Mouse (Mus musculus) embryo, embryonic 10 days (tissue): ENCODE data around the gene Camk1d.
A peak's percentile ranks its signal among the peaks of the same experiment; 100 is the strongest.
"Not testable (repeated sequence)": the region's sequence is repeated elsewhere in the genome, so short reads cannot be mapped to it uniquely, and the experiment has no call there.

Experiments
- DNase-seq: peaks from one replicate; pipeline ENCODE4 v3.0.0-alpha.2; 2015; ENCODE audit warnings: low spot score

Camk1d gene

DNA sequence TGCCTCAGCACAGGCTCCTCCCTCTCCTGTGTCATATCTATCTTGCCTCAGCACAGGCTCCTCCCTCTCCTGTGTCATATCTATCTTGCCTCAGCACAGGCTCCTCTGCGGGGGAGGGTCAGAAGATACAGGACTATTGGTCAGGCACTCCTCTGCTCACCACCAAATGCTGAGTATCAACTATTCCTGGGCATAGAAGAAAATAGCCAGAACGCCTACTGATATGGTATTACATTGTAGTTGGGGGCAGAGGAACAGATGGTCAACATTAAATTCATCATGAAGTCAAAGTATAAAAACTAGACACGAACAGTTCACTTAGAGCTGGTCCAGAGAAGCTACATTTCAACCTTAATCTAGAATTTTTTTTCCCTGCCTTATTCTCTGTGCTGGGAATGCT, 395.2 kb downstream of the Camk1d start:
- DNase-seq = no peak

DNA sequence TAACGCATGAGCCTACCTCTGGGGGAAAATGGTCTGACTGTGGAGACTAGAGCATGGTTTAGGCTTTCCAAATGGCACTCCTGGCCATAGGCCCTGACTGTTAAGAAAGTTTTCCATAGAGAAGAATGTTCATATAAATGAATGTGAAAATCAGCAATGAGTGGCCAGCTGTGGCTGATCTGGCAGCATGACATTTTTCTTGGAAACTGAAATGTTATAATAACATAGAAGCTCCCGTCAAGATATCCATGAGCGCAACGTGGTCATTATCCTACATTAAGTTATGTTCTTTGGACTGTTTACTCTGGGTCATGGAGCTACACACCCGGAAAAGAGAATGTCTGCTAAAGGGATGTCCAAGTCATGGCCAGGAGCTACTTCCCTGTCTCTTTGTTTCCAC, 397.6 kb downstream of the Camk1d start:
- no peak for DNase-seq

DNA sequence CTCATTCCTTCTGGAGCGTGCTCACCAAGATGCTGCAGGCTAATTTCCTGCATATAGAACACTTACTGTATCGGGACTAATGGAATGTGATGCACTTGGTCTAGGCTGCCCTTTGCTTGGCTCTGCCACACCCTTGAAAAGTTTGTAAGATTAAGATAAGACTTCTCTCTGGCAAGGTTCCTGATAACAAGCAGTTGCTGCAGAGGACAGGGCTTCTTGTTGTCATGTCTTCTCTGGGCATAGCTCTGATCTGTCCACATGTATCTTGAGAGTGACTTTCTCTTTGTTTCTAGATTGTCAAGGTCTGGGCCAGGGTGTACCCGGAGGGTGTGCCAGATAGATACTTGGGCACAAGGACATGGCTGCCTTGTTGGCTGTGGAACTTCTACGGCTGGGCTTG, 398.1 kb downstream of the Camk1d start:
- no peak for DNase-seq

DNA sequence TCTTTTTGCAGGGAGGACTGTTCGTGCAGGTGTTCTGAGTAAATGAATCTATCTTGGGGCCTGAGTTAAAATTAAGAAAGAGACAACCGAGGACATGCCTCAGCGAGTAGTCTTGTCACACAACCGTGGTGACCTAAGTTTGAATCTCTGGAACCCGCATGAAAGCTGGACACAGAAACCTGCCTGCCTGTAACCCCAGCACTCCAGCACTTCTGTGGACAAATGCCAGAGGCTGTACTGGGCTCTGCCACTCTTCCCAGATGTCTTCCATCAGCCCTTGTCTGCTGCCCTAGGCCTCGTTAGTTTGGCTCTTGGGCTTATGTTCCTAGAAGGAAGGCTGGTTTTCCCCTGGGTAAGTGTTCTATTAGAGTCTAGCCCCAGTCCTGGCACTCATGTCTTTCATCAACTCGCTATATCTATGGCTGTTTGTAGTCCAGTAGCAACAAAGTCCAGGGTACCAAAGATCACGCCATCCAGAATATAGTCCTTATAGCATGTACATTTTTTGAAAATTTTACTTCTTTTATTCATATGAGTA, 399.0 kb downstream of the Camk1d start:
- no peak for DNase-seq

DNA sequence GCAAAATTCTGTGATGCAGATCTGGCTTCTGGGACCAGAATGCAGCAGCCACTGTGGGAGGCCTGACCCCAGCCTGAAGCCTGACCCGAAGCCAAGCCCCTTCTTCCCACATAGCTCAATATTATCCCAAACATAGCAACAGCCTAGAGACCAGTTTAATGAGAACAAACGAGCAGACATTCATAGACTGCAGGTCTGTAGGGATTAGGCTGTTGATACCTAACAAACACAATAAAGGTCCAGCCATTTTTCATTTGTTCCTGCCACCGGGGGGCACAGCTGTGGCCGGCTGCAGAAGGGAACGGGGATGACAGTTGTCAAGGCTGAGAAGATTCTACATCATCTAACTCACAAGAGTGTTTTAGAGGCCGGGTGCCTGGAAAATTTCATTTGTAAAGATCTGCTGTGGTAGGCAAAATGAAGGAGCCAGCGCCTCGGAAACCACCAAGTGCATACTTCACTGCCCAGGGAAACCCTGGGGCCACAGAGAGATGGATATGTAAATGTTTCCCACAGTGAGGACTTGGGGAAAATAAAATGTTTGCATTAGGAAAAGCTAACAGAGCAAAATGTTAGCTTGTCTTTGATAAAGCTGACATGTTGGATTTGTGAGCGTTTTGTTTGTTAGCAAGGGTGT, 399.7 kb downstream of the Camk1d start:
- peak; percentile 72 for DNase-seq

DNA sequence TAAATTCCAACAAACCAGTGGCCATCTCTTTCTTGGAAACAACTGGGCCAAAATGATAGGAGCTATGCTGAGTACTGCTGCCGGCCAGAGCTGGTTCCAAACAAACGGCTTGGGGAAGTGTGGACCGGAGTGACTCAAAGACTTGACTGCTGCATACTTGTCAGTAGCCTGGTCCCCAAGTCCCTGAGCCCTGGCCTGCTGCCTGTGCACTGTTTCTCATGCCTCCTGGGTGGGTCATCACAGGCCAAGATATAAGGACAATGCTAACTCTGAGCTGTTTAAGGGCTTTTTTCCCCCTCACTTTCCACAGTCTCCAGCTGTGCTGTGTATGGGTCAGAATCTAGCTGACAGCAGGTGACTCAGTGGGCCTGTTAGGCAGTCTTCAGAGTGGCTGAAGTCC, 409.2 kb downstream of the Camk1d start:
- no peak for DNase-seq

DNA sequence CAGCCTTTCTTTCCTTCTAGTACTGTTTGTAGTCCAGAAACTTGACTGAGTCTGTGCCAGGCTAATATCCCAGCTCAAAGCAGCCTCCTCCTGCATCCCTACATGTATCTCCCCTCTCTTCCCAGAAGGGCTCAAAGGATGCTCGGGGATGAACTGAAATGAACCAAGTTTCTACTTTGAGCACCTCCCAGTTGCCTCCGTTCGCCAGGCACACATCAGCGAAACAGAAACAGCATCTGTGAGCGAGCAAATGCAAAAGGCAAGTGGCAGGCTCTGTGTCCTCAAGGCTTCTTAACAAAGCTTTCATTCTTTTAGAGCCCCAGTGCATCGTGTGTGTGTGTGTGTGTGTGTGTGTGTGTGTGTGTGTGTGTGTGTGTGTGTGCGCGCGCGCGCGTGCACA, 409.9 kb downstream of the Camk1d start:
- no peak for DNase-seq

DNA sequence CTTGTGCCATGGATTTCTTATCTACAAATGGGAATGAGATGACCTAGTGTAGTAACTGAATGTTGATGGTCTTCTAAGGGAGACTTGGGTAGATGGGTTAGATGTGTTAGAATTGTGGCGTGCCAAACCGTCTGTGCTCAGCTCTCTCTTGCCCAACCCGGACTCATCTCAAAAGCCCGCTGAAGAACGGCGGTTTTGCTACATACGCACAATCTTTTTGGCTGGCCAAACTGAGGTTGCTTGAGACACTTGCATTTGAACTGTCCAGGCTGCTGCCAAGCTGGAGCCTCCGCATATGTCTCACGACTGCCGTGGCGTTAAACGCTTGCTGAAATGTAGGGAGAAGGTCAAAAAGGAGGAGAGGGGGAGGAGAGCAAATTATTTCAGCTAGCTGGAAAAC, 413.0 kb downstream of the Camk1d start:
- DNase-seq = no peak

DNA sequence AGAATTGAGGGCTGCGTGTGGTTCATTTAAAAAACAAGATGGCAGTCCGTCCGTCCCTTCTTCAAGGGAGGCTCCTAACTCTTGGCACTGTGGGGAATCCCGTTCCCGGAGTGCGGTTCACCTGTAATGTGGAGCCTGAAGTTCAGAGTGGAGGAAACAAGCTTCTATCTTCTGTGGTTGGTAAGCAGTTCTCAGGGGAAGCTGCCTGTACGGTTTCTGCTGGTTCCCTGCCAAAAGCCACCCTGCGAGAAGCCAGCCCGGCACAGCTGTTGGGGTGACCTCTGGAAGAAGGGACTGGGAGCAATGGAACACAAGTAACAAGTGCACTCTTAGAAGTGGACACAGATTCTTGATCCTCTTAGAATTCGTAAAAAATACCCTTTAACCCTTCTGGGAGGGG, 416.2 kb downstream of the Camk1d start:
- no peak for DNase-seq

DNA sequence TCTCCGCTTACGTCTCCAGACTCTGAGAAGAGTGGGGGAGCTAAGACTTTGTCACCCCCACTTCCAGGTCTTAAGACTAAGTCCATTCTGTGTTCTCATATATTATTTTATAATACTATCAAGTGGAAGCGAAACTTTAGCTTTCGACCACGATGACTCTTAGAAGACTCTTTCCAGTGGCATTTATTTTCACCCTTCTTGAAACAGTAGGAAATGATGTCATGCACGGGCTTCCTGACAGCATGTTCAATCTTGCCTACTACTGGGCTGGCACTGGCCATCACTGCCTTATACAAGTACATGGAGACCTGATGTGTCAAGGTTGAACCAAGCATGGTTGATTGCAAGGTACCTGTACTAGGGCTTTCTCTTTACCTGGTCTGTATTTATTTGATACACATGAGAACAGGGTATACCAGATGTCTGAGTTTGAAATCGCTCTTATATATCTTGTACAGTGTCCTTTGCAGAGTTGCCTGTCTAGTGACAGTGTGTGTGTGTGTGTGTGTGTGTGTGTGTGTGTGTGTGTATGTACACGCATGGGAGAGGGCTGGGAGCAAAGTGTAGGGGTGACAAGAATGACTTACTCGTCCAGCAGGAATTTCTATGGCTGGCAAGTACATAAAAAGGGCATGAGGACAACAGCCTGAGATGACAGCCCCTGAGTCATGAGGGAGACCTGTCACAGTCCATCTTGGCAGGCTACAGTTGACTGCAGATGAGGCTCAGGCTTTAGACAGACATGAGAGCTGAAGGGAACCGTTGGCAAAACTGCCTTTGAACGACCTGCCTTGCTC, 417.4 kb downstream of the Camk1d start:
- DNase-seq = no peak

DNA sequence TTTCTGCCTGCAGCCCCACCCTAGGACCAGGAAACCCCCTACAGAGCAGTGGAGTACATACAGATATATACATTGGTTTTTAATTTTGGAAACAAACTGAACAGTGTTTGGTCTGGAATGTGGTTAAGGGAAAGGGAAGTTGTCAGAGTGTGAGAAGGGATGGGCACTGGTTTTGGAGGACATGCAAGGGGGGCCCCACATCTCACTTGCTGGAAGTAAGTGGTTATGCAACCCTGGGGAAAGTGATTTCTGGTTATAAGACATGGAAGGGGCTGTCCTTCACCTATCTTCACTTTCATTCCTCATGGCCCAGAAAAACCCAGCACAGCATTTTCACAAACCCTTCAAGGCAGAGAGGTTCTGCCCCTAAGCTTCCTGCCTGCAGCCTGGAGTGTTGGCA, 419.2 kb downstream of the Camk1d start:
- DNase-seq = no peak

DNA sequence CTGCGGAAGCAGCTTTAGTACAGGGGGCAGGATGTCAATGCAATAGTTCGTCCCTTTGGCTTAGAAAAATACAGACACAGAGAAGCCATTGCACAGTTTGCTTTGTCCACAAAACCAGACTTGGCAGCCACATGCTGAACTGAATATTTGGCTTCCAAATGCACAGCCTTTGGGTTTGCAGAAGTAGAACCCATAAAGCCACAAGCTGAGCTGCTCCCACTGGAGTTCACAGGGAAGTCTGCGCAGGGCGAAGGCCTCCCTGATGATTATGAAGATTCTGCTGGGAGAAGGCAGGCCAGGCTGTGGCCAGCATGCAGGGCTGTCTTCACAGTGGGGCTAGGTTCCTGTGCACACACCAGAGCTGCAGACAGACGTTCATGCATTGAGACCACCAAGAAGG, 419.9 kb downstream of the Camk1d start:
- DNase-seq = no peak

DNA sequence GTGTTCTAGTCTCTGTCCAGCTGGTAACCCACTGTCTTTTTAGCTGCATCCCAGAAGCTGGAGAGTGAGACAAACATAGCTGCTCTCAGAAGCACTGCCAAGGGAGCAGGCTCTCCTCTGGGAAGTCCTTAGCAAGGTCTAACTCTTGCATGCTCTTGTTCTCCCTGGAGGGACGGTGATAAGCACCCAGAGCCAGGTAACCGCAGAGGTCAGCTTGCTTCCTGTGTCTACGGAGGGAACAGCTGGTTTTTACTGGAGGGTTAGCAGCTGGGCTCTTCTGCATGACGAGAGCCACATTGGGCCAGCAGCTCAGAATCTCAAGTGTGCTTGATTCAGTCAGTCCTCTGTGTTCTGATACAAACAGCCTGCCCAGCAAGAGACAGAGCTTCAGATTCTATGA, 425.7 kb downstream of the Camk1d start:
- DNase-seq = no peak

DNA sequence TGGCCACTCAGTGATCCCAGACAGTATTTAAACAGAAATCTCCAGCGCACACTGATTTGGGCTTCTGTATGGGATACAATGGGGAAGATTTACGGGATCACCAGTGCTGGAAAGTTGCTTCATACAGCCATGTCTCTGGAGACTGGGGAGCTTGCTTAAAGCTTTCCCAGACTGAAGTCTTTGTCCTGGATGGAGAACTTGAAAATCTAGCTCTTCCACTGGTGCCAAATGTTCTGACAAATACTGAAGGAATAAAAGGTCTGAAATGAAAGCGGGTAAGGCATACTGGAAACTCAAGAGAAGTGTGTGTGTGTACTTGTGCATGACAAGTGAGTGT, 427.3 kb downstream of the Camk1d start:
- no peak for DNase-seq

DNA sequence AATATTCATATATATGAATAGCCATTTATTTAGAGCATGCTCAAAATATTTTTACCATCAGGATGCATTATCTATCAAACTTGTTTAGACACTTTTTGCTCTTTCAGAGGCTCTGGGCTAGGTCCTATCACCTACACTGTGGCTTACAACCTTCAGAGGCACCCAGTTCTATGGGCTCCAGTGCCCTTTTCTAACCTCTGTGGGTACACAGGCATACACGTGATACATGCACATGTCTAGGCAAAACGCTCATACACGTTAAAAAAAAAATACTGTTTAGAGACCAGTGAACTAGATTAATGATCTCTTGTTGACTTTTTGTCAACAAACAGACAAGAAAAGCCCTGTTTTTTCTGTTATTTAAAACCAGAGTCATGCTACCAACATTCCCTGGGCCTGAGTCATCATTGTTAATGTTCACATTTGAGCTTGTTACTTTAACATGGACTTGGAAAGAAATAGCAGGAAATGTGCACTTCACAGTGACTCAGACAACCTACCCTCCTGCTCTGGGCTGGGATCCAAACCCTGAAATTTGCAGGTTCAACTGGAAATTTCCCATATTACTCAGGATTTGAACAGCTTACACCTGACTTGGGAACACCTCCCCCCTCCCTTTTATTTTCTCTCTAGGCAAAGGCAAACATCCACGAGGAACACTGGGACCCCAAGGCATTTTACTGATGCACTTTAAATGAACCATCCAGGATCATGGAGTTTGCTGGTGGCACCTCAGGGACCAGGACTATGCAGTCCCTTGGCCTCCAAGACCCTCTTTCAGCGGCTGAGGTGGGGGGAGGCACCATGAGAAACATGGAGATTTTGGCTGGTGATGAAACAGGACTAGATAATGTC, 427.9 kb downstream of the Camk1d start:
- no peak for DNase-seq

DNA sequence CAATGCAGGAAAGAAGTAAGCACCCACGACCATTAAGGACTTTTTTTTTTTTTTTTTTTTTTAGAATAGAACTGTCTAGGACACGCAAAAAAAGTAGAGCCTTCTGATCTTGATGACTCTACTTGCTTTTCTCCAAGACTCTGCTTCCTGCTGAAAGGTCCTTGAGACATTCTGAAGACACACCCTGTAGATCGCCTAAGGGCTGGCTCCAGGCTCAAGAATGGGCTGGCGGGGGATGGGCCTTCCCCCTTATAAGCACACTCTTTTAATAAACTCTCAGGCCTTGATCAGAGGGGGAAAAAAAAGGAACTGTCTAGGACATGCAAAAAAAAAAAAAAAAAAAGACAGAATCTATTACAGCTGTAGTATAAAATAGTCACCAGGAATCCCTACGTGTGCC, 430.0 kb downstream of the Camk1d start:
- DNase-seq = no peak

DNA sequence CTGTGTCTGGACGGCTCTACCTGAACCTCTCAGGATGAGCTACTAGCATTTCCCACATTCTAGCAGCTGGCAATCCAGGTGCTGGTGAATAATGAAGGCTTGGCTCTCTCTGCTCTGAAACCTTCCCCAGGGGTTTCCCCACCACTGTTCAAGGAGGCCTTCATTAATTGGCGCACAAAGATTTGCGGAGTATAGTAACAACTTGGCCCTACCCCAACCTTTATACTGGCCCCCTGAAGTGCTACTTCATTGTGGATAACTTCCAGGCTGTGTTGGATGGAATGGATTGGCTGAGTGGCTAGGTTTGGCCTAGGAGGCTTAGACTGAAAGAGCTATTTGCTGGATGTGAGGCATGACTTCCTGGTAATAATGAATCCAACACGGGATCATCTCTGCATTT, 431.7 kb downstream of the Camk1d start:
- DNase-seq = no peak

DNA sequence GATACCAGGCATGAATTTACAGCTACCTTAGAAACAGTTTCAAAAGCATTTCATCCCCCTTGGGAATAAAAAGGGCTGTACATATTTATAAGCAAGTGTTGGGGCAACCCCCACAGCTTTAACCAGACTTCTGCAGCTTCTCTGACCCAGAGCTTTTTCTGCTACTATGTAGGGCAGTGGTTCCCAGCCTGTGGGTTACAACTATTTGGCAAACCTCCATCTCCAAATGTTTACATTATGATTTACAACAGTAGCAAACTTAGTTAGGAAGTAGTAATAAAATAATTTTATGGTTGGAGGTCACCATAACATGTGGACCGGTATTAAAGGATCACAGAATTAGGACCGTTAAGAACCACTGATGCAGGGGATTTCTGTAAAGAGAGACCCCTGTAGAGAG, 446.3 kb downstream of the Camk1d start:
- DNase-seq = no peak

DNA sequence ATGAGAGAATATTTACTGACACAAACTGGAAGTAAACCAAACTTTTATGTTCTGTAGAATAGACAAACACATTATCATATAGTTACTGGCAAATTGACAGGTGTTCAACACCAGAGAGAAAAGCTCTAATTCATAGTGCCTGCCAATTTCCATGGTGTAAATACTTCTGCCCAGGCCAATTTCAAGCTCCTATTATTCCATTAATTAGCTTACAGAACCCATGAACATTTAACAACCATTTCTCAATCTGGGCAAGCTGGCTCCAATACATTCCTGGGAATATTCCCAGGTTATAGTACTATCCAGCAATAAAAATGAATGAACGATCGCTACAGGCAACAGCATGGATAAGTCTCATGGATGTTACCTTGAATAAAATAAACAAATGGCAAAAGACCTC, 452.0 kb downstream of the Camk1d start:
- DNase-seq = no peak

DNA sequence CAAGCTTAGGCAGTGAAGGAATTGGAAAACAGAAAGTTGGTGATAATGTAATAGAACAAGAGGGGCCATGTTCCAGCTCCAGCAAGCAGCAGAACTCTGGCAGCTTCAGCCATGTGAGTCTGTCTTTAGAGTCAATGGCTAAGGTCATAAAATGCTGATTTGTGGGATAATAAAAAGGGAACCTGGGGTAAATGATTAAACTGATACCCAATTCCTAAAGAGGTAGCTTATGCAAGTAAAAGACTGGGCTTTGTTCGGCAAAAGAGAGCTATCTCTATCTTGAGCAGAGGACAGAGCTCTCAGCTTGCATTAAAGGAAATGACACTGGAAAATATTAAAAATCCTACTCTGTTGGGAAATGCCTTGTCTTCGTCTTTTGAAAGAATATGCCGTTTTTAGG, 456.1 kb downstream of the Camk1d start:
- no peak for DNase-seq

DNA sequence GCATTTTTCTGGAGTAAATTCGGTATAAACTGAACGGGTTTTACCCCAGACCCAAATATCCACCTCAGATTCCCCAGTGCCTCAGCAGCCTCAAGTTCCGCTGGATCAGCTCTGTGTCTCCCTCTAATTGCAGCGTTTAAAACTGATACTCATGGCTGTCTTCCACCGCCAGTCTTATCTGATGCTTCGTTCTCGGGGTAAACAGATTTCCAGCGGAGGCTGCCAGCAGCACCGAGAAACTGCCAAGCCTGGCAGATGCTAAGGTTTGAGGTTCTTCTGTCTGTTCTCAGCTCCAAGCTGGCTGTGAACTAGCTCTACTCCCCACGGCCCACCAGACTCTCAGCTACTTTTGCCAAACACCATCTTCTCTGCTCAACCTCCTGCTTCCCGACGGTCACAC, 464.3 kb downstream of the Camk1d start:
- no peak for DNase-seq

DNA sequence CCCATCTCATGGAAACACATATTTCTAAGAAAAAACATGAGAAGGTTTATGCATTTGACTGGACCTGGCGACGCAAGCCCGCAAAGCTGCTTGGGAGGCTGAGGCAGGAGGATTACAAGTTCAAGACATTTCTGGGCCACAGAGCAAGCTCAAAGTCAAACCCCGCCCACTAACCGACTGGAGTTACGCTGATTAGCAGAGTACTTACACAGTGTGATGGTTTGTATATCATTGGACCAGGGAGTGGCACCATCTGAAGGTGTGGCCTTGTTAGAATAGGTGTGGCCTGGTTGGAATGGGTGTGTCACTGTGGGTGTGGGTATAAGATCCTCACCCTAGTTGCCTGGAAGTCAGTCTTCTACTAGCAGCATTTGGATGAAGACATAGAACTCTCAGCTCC, 465.1 kb downstream of the Camk1d start:
- DNase-seq = not testable (repeated sequence)
